Mouse (Mus musculus) forebrain, embryonic 14.5 days (tissue): ENCODE data around the gene Cyp2w1. TPM values are rescaled to one million over a fixed set of nuclear protein-coding genes. Genes with fewer than 3 reads are reported as not detected.
A peak's percentile ranks its signal among the peaks of the same experiment; 100 is the strongest.

ENCODE experiments used
- ATAC-seq: fragments of 200-750 bp; cut with Nextera tagmentation; 2 replicates; pipeline ENCODE4 v1.8.0; 2017; ENCODE audit warnings: mild to moderate bottlenecking, moderate library complexity
- DNase-seq: peaks from one replicate; pipeline ENCODE4 v3.0.0-alpha.2; 2015; ENCODE audit warnings: low spot score
- H3K27ac ChIP-seq: fragments of 300-500 bp; sonication (generic); 2 replicates; pipeline ENCODE4 v1.5.1; 2014; ENCODE audit warnings: low read depth, mild to moderate bottlenecking, control low read depth, low read length, moderate library complexity
- H3K27me3 ChIP-seq: fragments of 300-500 bp; sonication (generic); replicated peaks from 2 replicates; pipeline ENCODE4 v1.6.1; 2014; ENCODE audit warnings: low read length, control low read depth, mixed read lengths; ENCODE audit not compliant: control insufficient read depth, insufficient read depth
- H3K36me3 ChIP-seq: fragments of 300-500 bp; sonication (generic); 2 replicates; pipeline ENCODE4 v1.6.1; 2014; ENCODE audit warnings: low read length, control low read depth; ENCODE audit not compliant: control insufficient read depth, insufficient read depth
- H3K4me1 ChIP-seq: fragments of 300-500 bp; sonication (generic); 2 replicates; pipeline ENCODE4 v1.6.1; 2014; ENCODE audit warnings: antibody characterized with exemption, low read length, control low read depth; ENCODE audit not compliant: control insufficient read depth, insufficient read depth
- H3K4me2 ChIP-seq: fragments of 300-500 bp; sonication (generic); 2 replicates; pipeline ENCODE4 v1.6.1; 2014; ENCODE audit warnings: mild to moderate bottlenecking, control low read depth, low read length
- H3K4me3 ChIP-seq: fragments of 300-500 bp; sonication (generic); 2 replicates; pipeline ENCODE4 v1.5.1; 2014; ENCODE audit warnings: low read depth, low read length, control low read depth
- H3K9ac ChIP-seq: fragments of 300-500 bp; sonication (generic); 2 replicates; pipeline ENCODE4 v1.6.1; 2014; ENCODE audit warnings: mild to moderate bottlenecking, low read length, control low read depth, moderate library complexity
- H3K9me3 ChIP-seq: fragments of 300-500 bp; sonication (generic); replicated peaks from 2 replicates; pipeline ENCODE4 v1.6.1; 2016; ENCODE audit warnings: low read length, control low read depth, mixed read lengths; ENCODE audit not compliant: control insufficient read depth
- WGBS: fragments of 180-500 bp; shearing (Covaris S2); extraction: QIAGEN DNeasy Blood & Tissue Kit; methylation state at CpG from one replicate; pipeline ENCODE4 v1.1.7; 2014; 5-methylcytosine and 5-hydroxymethylcytosine counted together
- polyA plus RNA-seq: library from polyadenylated mRNA; unstranded; fragments of >200 nt; fragmentation: Nextera tagmentation; extraction: Ambion mirVana; gene quantifications from 2 replicates; pipeline ENCODE4 v1.2.1, GENCODE M21; 2014

Cyp2w1 gene
- polyA plus RNA-seq, 1 experiment from 2014 or later: not detected

DNA sequence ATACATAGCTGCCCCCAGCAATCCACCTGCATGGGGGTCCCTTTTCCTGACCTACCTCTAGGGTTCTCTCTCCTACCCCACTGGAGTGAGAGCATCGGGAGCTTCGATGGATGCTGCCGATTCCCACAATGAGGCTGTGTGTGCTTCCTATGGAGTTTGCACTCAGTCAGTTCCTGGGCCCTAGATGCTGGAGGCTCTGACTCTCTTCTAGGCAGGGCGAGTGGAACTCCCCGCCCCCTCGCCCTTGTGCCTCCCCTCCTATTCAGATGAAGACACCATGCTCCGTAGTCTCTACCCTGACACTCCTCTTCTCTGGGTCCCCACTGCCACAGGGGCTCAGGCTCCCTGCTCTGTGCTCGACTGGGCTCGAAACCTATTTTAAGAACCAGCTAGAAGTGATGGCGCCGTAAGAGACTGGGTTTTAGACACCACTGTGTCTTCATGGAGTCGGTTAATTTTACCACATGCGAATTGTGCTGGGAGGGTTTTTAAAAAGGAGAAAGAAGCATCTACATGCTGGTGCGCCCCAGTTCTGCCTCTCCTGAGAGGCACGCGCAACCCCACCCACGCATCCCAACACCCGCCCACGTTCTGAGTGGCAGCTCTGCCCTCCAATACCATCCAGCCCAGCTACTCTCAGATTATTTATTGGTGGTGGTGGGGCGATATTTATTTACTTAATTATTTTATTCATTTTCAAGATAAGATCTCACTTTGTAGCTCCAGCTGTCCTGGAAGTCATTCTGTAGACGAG, 34.5 kb upstream of the Cyp2w1 start:
- Histone ChIP-seq H3K9me3 (no peaks in the 10 kb centered on the region), H3K27ac (no peak overlapping the region), H3K4me2 (no peak overlapping the region), H3K36me3 (no peaks in the 10 kb centered on the region), H3K4me3 (no peak overlapping the region), H3K27me3 (no peaks in the 10 kb centered on the region), H3K9ac (no peak overlapping the region), H3K4me1 (no peaks in the 10 kb centered on the region)
- ATAC-seq (no peak), DNase-seq (no peak)
- 65% methylated on average over 21 of the region's 21 CpGs for WGBS

- Histone ChIP-seq H3K9ac (no peak overlapping the region), H3K36me3 (no peaks in the 10 kb centered on the region), H3K4me1 (no peaks in the 10 kb centered on the region), H3K4me2 (no peak overlapping the region), H3K27ac (no peak overlapping the region), H3K27me3 (peaks cover 13% of the 10 kb centered on the region), H3K4me3 (no peak overlapping the region), H3K9me3 (no peaks in the 10 kb centered on the region)
- no peak for DNase-seq
- no peak for ATAC-seq
- 84% methylated on average over 7 of the region's 7 CpGs for WGBS
Measured at GRCm38 (mm10) chr5:139320424-139320823, 32.0 kb upstream of the Cyp2w1 start.

- ATAC-seq: no peak
- Histone ChIP-seq H3K27ac (no peak overlapping the region), H3K9ac (no peak overlapping the region), H3K4me2 (no peak overlapping the region), H3K4me1 (no peaks in the 10 kb centered on the region), H3K4me3 (no peak overlapping the region), H3K9me3 (no peaks in the 10 kb centered on the region), H3K36me3 (no peaks in the 10 kb centered on the region), H3K27me3 (peaks cover 22% of the 10 kb centered on the region)
- 81% methylated on average over 6 of the region's 6 CpGs for WGBS
- no peak for DNase-seq
Measured at GRCm38 (mm10) chr5:139321331-139321730, 31.1 kb upstream of the Cyp2w1 start.

- no peak overlapping the region for H3K27ac ChIP-seq
- ATAC-seq (no peak), DNase-seq (no peak)
- H3K4me2 ChIP-seq: no peak overlapping the region
- H3K4me1 ChIP-seq: no peaks in the 10 kb centered on the region
- 77% methylated on average over 9 of the region's 9 CpGs for WGBS
- H3K4me3 ChIP-seq: no peak overlapping the region
- no peaks in the 10 kb centered on the region for H3K36me3 ChIP-seq
- no peak overlapping the region for H3K9ac ChIP-seq
- H3K27me3 ChIP-seq: peaks cover 24% of the 10 kb centered on the region
- no peaks in the 10 kb centered on the region for H3K9me3 ChIP-seq
Measured at GRCm38 (mm10) chr5:139323260-139323924, 29.0 kb upstream of the Cyp2w1 start.

GRCm38 (mm10) chr5:139324045-139324491, 28.3 kb upstream of the Cyp2w1 start:
- H3K27ac ChIP-seq: no peak overlapping the region

GRCm38 (mm10) chr5:139324691-139325394, 27.6 kb upstream of the Cyp2w1 start:
- peak overlapping the region; percentile 91 for H3K4me2 ChIP-seq
- no peaks in the 10 kb centered on the region for H3K4me1 ChIP-seq
- no peaks in the 10 kb centered on the region for H3K9me3 ChIP-seq
- ATAC-seq (peak; percentile 18), DNase-seq (peak; percentile 20)
- H3K9ac ChIP-seq: peak overlapping the region; percentile 72
- 2% methylated on average over 53 of the region's 62 CpGs for whole genome bisulfite sequencing
- no peaks in the 10 kb centered on the region for H3K36me3 ChIP-seq
- peaks cover 24% of the 10 kb centered on the region for H3K27me3 ChIP-seq
- peak overlapping the region; percentile 53 for H3K4me3 ChIP-seq
- H3K27ac ChIP-seq: peak overlapping the region; percentile 33; the same call in 1 of the 2 replicates

More at GRCm38 (mm10) chr5:139324045-139324491, 28.3 kb upstream of the Cyp2w1 start:
- Histone ChIP-seq H3K4me1 (no peaks in the 10 kb centered on the region), H3K9ac (no peak overlapping the region), H3K4me3 (no peak overlapping the region), H3K9me3 (no peaks in the 10 kb centered on the region), H3K27me3 (peaks cover 24% of the 10 kb centered on the region), H3K36me3 (no peaks in the 10 kb centered on the region), H3K4me2 (peak overlapping the region; percentile 91)
- ATAC-seq (no peak), DNase-seq (no peak)
- WGBS: 50% methylated on average over 5 of the region's 5 CpGs

GRCm38 (mm10) chr5:139325395-139325966, 26.9 kb upstream of the Cyp2w1 start, which contains the start of gene Adap1:
Gene Adap1 (minus strand): TSS chr5:139325622.
- Histone ChIP-seq H3K9ac (peak within 1 kb of the TSS; percentile 72), H3K4me1 (no peaks in the 10 kb centered on the region), H3K27ac (peak within 1 kb of the TSS; percentile 33; the same call in 1 of the 2 replicates), H3K9me3 (no peaks in the 10 kb centered on the region), H3K4me2 (peak within 1 kb of the TSS; percentile 91), H3K36me3 (no peaks in the 10 kb centered on the region), H3K27me3 (peaks cover 24% of the 10 kb centered on the region), H3K4me3 (peak within 1 kb of the TSS; percentile 53)
- ATAC-seq (peak; percentile 92), DNase-seq (peak; percentile 54)
- 3% methylated on average over 44 of the region's 61 CpGs for WGBS

- no peak overlapping the region for H3K4me2 ChIP-seq
- no peak for ATAC-seq
- H3K9ac ChIP-seq: no peak overlapping the region
- no peak overlapping the region for H3K4me3 ChIP-seq
- WGBS: 60% methylated on average over 13 of the region's 13 CpGs
- H3K36me3 ChIP-seq: no peaks in the 10 kb centered on the region
- no peaks in the 10 kb centered on the region for H3K4me1 ChIP-seq
- no peak overlapping the region for H3K27ac ChIP-seq
- DNase-seq: no peak
- peaks cover 24% of the 10 kb centered on the region for H3K27me3 ChIP-seq
- H3K9me3 ChIP-seq: no peaks in the 10 kb centered on the region
Measured at GRCm38 (mm10) chr5:139326111-139326696, 26.2 kb upstream of the Cyp2w1 start.
